Mouse (Mus musculus): Measurements from ENCODE around the gene Fbxl8. TPM values are rescaled to one million over a fixed set of nuclear protein-coding genes. Genes with fewer than 3 reads are reported as not detected.

The Fbxl8 gene
- polyA plus RNA-seq, 1 experiment from 2014 or later, result 1.2 TPM

GRCm38 (mm10) chr8:105233126-105233935, 31.1 kb upstream of the Fbxl8 start:
- WGBS, result 89% methylated on average over 1 of the region's 1 CpGs
- Histone ChIP-seq H3K27me3 (ENCODE audit: control insufficient read depth, insufficient read depth, low read length) (no peaks in the 10 kb centered on the region), H3K36me3 (replicated peaks; ENCODE audit: control insufficient read depth, insufficient read depth) (peaks cover 39% of the 10 kb centered on the region), H3K9me3 (ENCODE audit: control insufficient read depth, low read length) (no peaks in the 10 kb centered on the region), H3K27ac (no peak overlapping the region), H3K4me1 (replicated peaks; ENCODE audit: control insufficient read depth, insufficient read depth, low read length) (no peaks in the 10 kb centered on the region), H3K4me2 (replicated peaks) (no peak overlapping the region), H3K9ac (no peak overlapping the region), H3K4me3 (replicated peaks; ENCODE audit: low read length) (no peak overlapping the region)
- DNase-seq (ENCODE audit: low spot score) (no peak), ATAC-seq (ENCODE audit: low FRiP score) (no peak)

GRCm38 (mm10) chr8:105235206-105235605, 29.2 kb upstream of the Fbxl8 start:
- peaks cover 58% of the 10 kb centered on the region for H3K36me3 ChIP-seq (replicated peaks; ENCODE audit: control insufficient read depth, insufficient read depth)
- no peak for DNase-seq (ENCODE audit: low spot score)
- H3K27ac ChIP-seq, result no peak overlapping the region
- no peak overlapping the region for H3K9ac ChIP-seq
- 87% methylated on average over 1 of the region's 1 CpGs for WGBS
- ATAC-seq (ENCODE audit: low FRiP score), result no peak
- H3K27me3 ChIP-seq (ENCODE audit: control insufficient read depth, insufficient read depth, low read length), result no peaks in the 10 kb centered on the region
- no peaks in the 10 kb centered on the region for H3K9me3 ChIP-seq (ENCODE audit: control insufficient read depth, low read length)
- no peaks in the 10 kb centered on the region for H3K4me1 ChIP-seq (replicated peaks; ENCODE audit: control insufficient read depth, insufficient read depth, low read length)
- no peak overlapping the region for H3K4me3 ChIP-seq (replicated peaks; ENCODE audit: low read length)
- no peak overlapping the region for H3K4me2 ChIP-seq (replicated peaks)

- H3K4me2 ChIP-seq (replicated peaks), result no peak overlapping the region
- no peaks in the 10 kb centered on the region for H3K27me3 ChIP-seq (ENCODE audit: control insufficient read depth, insufficient read depth, low read length)
- H3K4me1 ChIP-seq (replicated peaks; ENCODE audit: control insufficient read depth, insufficient read depth, low read length), result no peaks in the 10 kb centered on the region
- H3K36me3 ChIP-seq (replicated peaks; ENCODE audit: control insufficient read depth, insufficient read depth), result peaks cover 76% of the 10 kb centered on the region
- 92% methylated on average over 14 of the region's 14 CpGs for WGBS
- ATAC-seq (ENCODE audit: low FRiP score) (no peak), DNase-seq (ENCODE audit: low spot score) (no peak)
- no peaks in the 10 kb centered on the region for H3K9me3 ChIP-seq (ENCODE audit: control insufficient read depth, low read length)
- H3K9ac ChIP-seq, result no peak overlapping the region
- no peak overlapping the region for H3K4me3 ChIP-seq (replicated peaks; ENCODE audit: low read length)
- H3K27ac ChIP-seq, result no peak overlapping the region
These were observed 26.9 kb upstream of the Fbxl8 start for GRCm38 (mm10) chr8:105237442-105238142.

- Histone ChIP-seq H3K27me3 (ENCODE audit: control insufficient read depth, insufficient read depth, low read length) (no peaks in the 10 kb centered on the region), H3K36me3 (replicated peaks; ENCODE audit: control insufficient read depth, insufficient read depth) (peaks cover 48% of the 10 kb centered on the region), H3K27ac (no peak overlapping the region), H3K9ac (no peak overlapping the region), H3K4me2 (replicated peaks) (no peak overlapping the region), H3K4me3 (replicated peaks; ENCODE audit: low read length) (no peak overlapping the region), H3K4me1 (replicated peaks; ENCODE audit: control insufficient read depth, insufficient read depth, low read length) (no peaks in the 10 kb centered on the region), H3K9me3 (ENCODE audit: control insufficient read depth, low read length) (no peaks in the 10 kb centered on the region)
- DNase-seq (ENCODE audit: low spot score) (no peak), ATAC-seq (ENCODE audit: low FRiP score) (no peak)
- 97% methylated on average over 7 of the region's 7 CpGs for WGBS
These were observed 23.4 kb upstream of the Fbxl8 start for GRCm38 (mm10) chr8:105241016-105241415.

DNA sequence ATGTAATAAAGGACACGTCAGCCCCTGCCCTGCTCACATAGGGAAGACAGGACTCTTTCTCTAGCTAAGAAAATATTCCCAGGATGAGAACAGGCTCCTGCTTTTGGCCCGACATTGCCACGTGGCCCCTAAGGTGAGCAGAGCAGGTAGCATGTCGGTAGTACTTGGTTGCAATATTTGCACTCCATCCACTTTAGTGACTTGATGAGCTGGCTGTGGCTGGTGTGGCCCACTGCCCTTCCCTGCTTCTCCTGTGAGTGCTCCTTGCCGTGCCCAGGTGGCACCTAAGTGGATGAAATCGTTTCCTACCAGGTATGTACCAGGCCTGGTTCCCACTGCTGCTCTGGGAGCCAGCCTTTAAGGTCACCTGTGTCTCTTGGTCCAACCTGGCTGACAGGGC, 12.5 kb upstream of the Fbxl8 start:
- Histone ChIP-seq H3K9ac (no peak overlapping the region), H3K4me1 (replicated peaks; ENCODE audit: control insufficient read depth, insufficient read depth, low read length) (peaks cover 5% of the 10 kb centered on the region; the same call in 1 of the 2 replicates), H3K36me3 (replicated peaks; ENCODE audit: control insufficient read depth, insufficient read depth) (peaks cover 64% of the 10 kb centered on the region), H3K27me3 (ENCODE audit: control insufficient read depth, insufficient read depth, low read length) (peaks cover 22% of the 10 kb centered on the region), H3K4me2 (replicated peaks) (no peak overlapping the region), H3K27ac (no peak overlapping the region), H3K9me3 (ENCODE audit: control insufficient read depth, low read length) (no peaks in the 10 kb centered on the region), H3K4me3 (replicated peaks; ENCODE audit: low read length) (no peak overlapping the region)
- no peak for ATAC-seq (ENCODE audit: low FRiP score)
- DNase-seq (ENCODE audit: low spot score), result no peak
- WGBS, result 92% methylated on average over 6 of the region's 6 CpGs

- Histone ChIP-seq H3K4me1 (replicated peaks; ENCODE audit: control insufficient read depth, insufficient read depth, low read length) (peaks cover 5% of the 10 kb centered on the region; the same call in 1 of the 2 replicates), H3K9me3 (ENCODE audit: control insufficient read depth, low read length) (no peaks in the 10 kb centered on the region), H3K36me3 (replicated peaks; ENCODE audit: control insufficient read depth, insufficient read depth) (peaks cover 55% of the 10 kb centered on the region), H3K9ac (no peak overlapping the region), H3K4me2 (replicated peaks) (peak overlapping the region; percentile 98; the same call in 1 of the 2 replicates), H3K27ac (no peak overlapping the region), H3K27me3 (ENCODE audit: control insufficient read depth, insufficient read depth, low read length) (peaks cover 30% of the 10 kb centered on the region), H3K4me3 (replicated peaks; ENCODE audit: low read length) (no peak overlapping the region)
- 92% methylated on average over 10 of the region's 10 CpGs for WGBS
- ATAC-seq (ENCODE audit: low FRiP score) (no peak), DNase-seq (ENCODE audit: low spot score) (no peak)
These were observed 11.5 kb upstream of the Fbxl8 start for GRCm38 (mm10) chr8:105252680-105253537.

- WGBS, result 32% methylated on average over 20 of the region's 20 CpGs
- DNase-seq (ENCODE audit: low spot score) (no peak), ATAC-seq (ENCODE audit: low FRiP score) (peak; percentile 26; the same call in 1 of the 2 replicates)
- peaks cover 8% of the 10 kb centered on the region; the same call in 1 of the 2 replicates for H3K4me1 ChIP-seq (replicated peaks; ENCODE audit: control insufficient read depth, insufficient read depth, low read length)
- H3K4me3 ChIP-seq (replicated peaks; ENCODE audit: low read length), result peak overlapping the region; percentile 56
- no peak overlapping the region; the same call in 1 of the 2 replicates for H3K27ac ChIP-seq
- H3K27me3 ChIP-seq (ENCODE audit: control insufficient read depth, insufficient read depth, low read length), result peaks cover 38% of the 10 kb centered on the region
- H3K36me3 ChIP-seq (replicated peaks; ENCODE audit: control insufficient read depth, insufficient read depth), result peaks cover 46% of the 10 kb centered on the region
- H3K4me2 ChIP-seq (replicated peaks), result peak overlapping the region; percentile 98
- no peaks in the 10 kb centered on the region for H3K9me3 ChIP-seq (ENCODE audit: control insufficient read depth, low read length)
- peak overlapping the region; percentile 72 for H3K9ac ChIP-seq
These were observed 10.7 kb upstream of the Fbxl8 start for GRCm38 (mm10) chr8:105253766-105254151.

- Histone ChIP-seq H3K36me3 (replicated peaks; ENCODE audit: control insufficient read depth, insufficient read depth) (peaks cover 40% of the 10 kb centered on the region), H3K9me3 (ENCODE audit: control insufficient read depth, low read length) (no peaks in the 10 kb centered on the region), H3K4me2 (replicated peaks) (peak overlapping the region; percentile 98), H3K4me1 (replicated peaks; ENCODE audit: control insufficient read depth, insufficient read depth, low read length) (peaks cover 14% of the 10 kb centered on the region; the same call in 1 of the 2 replicates), H3K9ac (peak overlapping the region; percentile 72), H3K27ac (peak overlapping the region; percentile 60), H3K27me3 (ENCODE audit: control insufficient read depth, insufficient read depth, low read length) (peaks cover 44% of the 10 kb centered on the region), H3K4me3 (replicated peaks; ENCODE audit: low read length) (peak overlapping the region; percentile 56)
- WGBS, result under 1% methylated on average over 70 of the region's 74 CpGs
- DNase-seq (ENCODE audit: low spot score) (peak; percentile 83), ATAC-seq (ENCODE audit: low FRiP score) (peak; percentile 81)
These were observed 10.1 kb upstream of the Fbxl8 start for GRCm38 (mm10) chr8:105254152-105254965.

Data from hindbrain, embryonic 14.5 days (tissue).